Mouse (Mus musculus) liver, adult (tissue): Measurements from ENCODE around the gene 1700003F12Rik.

Source experiments
- GATA4 ChIP-seq: IDR thresholded peaks from 2 replicates; pipeline ENCODE4 v1.6.1; 2014; ENCODE audit warnings: mild to moderate bottlenecking, low read length; ENCODE audit not compliant: insufficient replicate concordance

1700003F12Rik gene

DNA sequence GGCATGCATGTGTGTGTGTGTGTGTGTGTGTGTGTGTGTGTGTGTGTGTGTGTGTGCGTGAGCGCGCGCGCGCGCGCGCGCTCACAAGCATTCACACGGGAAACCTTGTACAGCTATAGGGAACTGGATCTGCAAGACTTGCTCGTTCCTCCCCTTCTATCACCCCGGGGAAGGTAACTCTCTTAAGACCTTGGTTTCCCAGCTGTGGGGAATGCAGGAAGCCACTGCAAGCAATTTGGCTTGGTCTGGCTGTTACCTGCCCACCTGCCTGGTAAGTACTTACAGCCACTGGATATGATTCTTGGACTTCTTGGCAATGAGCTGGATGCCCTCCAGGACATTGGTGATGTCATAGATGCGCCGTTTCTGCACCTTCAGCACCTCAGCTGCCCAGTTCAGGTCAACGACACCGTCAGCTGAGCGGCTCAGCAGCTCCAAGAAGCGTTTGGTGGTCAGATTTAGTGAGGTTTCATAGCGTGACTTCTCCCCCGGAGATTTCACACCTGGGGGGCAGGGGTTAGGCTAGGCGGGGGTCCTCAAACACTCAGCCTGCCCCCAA lies 16.8 kb downstream of the 1700003F12Rik start:
- no peak for TF ChIP-seq GATA4

GRCm38 (mm10) chr2:154565562-154565961 lies 18.7 kb downstream of the 1700003F12Rik start:
- no peak for TF ChIP-seq GATA4

GRCm38 (mm10) chr2:154566641-154567040 lies 19.8 kb downstream of the 1700003F12Rik start:
- no peak for TF ChIP-seq GATA4

- TF ChIP-seq GATA4: no peak
Observed at GRCm38 (mm10) chr2:154567766-154568165, 20.9 kb downstream of the 1700003F12Rik start.

GRCm38 (mm10) chr2:154568329-154569070 lies 21.6 kb downstream of the 1700003F12Rik start:
- TF ChIP-seq GATA4: no peak

- no peak for TF ChIP-seq GATA4
Observed at GRCm38 (mm10) chr2:154569071-154569748, 22.3 kb downstream of the 1700003F12Rik start.

DNA sequence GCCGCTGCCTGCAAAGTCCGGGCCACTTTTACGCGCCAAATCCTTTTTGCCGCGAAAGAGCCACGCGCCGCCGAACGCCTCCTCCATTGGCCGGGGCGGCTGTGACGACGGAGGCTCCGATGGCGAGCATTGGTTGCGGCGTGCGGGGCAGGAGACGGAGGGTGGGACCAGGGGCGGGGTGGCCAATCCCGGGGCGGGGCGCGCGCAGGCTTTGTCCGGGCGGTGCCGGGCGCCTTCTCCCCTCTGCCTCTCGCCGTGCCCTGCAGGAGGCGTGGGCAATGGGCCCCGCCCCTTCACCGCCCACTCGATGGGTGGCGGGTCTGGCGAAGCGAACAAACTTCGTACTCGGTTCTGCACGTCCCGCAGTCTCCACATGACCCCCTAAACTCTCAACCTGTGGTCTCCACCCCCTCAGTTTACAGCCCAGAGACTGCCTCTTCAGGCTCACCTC lies 23.0 kb downstream of the 1700003F12Rik start, which contains the start of gene E2f1:
Gene E2f1, minus strand, starts transcription at position 57 of the 451 bp plus-strand sequence.
- no peak for TF ChIP-seq GATA4

- TF ChIP-seq GATA4: no peak
Observed at GRCm38 (mm10) chr2:154570666-154571065, 23.8 kb downstream of the 1700003F12Rik start.

- TF ChIP-seq GATA4: no peak
Observed at GRCm38 (mm10) chr2:154571266-154571665, 24.4 kb downstream of the 1700003F12Rik start.

DNA sequence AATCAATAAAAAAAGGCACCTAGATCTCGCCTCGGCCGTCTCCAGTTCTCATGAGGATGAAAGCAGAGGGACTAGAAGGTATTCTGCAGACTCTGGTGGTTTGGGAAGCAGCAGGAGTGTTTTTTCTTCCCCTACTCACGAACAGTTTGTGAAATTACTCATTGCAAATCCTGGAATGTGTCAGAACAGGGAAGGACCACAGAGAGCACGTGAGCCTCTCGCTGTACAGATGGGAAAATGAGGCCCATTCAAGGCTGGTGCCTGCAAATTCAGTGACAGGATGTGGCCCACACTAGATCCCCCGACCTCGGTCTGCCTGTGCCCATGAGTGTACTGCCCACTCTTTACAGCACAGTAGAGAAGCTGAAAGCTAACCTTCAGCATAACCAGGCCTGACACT lies 25.1 kb downstream of the 1700003F12Rik start:
- TF ChIP-seq GATA4: no peak

GRCm38 (mm10) chr2:154572996-154573395 lies 26.1 kb downstream of the 1700003F12Rik start:
- no peak for TF ChIP-seq GATA4

GRCm38 (mm10) chr2:154574271-154574670 lies 27.4 kb downstream of the 1700003F12Rik start:
- no peak for TF ChIP-seq GATA4

DNA sequence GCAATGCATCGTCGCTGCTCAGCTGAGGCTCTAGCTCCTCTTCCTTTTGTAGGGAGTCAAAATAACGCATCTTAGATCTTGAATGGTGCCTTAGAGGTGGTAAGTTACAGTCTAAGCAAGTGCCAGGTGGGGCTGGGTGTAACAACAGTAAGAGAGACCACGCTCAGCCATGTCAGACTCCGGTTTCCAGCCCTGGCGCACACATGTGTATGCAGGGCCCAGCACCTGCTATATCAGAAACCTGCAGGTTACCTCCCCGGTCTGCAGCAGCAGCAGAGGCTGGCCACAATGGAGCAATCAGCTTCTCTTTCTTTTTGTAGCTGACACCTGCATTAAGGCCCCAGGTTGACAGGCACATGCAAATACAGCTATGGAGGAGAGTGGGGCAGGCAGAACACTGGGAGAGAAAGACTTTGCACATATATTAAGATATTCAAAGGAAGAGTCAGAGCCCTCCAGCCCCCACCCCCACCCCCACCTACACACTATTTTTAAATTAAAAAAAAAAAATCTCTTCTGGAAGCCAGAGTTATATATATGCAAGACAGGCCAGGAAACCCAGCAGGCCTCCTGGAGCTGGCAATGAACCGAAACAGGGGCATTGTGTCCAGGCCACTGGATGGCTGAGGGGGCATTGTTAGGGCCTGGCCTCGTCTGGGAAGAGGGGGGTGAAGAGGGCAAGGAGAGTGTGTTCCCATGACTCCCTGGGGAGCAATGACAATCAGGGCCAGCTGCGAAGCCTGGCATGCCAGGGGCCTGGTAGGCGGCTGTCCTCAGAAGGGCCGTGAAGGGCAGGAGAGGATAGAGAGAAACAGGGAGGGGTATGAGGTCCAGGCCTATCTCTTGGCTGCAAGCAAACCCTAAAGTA lies 30.2 kb downstream of the 1700003F12Rik start:
- TF ChIP-seq GATA4: no peak

DNA sequence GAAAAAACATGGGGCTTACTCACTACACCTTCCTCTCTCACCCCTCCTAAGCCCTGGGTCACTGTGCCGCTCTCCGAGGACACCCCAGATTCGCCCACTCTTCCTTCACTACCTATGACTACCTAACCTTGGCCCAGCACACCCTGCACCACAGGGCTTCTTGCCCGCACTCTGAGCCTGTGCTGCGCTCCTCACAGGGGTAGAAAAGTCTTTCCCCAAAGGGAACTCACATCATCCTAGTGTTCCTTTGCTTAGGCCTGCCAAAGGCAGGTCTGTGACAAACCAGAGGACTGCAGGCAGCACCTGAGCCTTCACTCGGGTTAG lies 30.8 kb downstream of the 1700003F12Rik start:
- TF ChIP-seq GATA4: no peak

DNA sequence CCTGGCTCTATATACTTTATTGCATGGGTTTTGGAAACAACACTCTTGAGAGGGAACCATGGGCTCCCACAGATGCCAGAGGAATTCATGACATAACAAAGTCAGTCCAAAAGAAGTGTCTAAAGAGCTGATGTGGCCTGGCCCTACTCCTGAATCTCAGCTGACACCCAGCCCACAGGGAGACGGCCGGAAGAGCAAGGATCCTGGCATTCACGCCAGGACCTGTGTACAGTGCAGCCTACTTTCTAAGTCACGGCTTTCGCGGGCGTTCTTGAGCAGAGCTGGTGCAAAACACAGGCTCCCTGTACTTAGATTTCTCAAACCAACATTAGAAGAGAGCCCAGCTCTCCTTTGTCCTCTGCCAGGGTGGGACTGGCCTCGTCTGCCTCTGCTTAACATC lies 33.7 kb downstream of the 1700003F12Rik start:
- no peak for TF ChIP-seq GATA4
